Mouse (Mus musculus): ENCODE data around the gene Cdyl2.

Cdyl2 gene

GRCm38 (mm10) chr8:116732684-116733647 is at the start of gene Cdyl2:
Cdyl2 (minus strand) TSS chr8:116732991.
- DNase-seq (ENCODE audit: low spot score in 2 of 2): peak; percentile 71 to 80

- no peak for DNase-seq (ENCODE audit: low spot score in 2 of 2)
These were observed 47.8 kb upstream of the Cdyl2 start for GRCm38 (mm10) chr8:116780594-116780993.

- no peak for DNase-seq (ENCODE audit: low spot score in 2 of 2)
These were observed 41.4 kb upstream of the Cdyl2 start for GRCm38 (mm10) chr8:116774220-116774619.

GRCm38 (mm10) chr8:116772727-116773126 is 39.9 kb upstream of the Cdyl2 start:
- DNase-seq (ENCODE audit: low spot score in 2 of 2): no peak

GRCm38 (mm10) chr8:116771797-116772343 is 39.1 kb upstream of the Cdyl2 start:
- DNase-seq (ENCODE audit: low spot score in 2 of 2): no peak

GRCm38 (mm10) chr8:116770756-116771155 is 38.0 kb upstream of the Cdyl2 start:
- DNase-seq (ENCODE audit: low spot score in 2 of 2): no peak

- no peak for DNase-seq (ENCODE audit: low spot score in 2 of 2)
These were observed 23.4 kb upstream of the Cdyl2 start for GRCm38 (mm10) chr8:116756174-116756573.

- no peak for DNase-seq (ENCODE audit: low spot score in 2 of 2)
These were observed 22.8 kb upstream of the Cdyl2 start for GRCm38 (mm10) chr8:116755557-116755956.

- DNase-seq (ENCODE audit: low spot score in 2 of 2): no peak
These were observed 7.9 kb upstream of the Cdyl2 start for GRCm38 (mm10) chr8:116740726-116741125.

GRCm38 (mm10) chr8:116735306-116735705 is 2.5 kb upstream of the Cdyl2 start:
- DNase-seq (ENCODE audit: low spot score in 2 of 2): no peak

- DNase-seq (ENCODE audit: low spot score in 2 of 2): no peak
These were observed 1.4 kb upstream of the Cdyl2 start for GRCm38 (mm10) chr8:116734176-116734575.

- DNase-seq (ENCODE audit: low spot score in 2 of 2): no peak
These were observed 840 bp upstream of the Cdyl2 start for GRCm38 (mm10) chr8:116733648-116734014.

- no peak for DNase-seq (ENCODE audit: low spot score in 2 of 2)
These were observed 661 bp downstream of the Cdyl2 start for GRCm38 (mm10) chr8:116731976-116732683.

- no peak for DNase-seq (ENCODE audit: low spot score in 2 of 2)
These were observed 11.3 kb downstream of the Cdyl2 start for GRCm38 (mm10) chr8:116721451-116721850.

- no peak for DNase-seq (ENCODE audit: low spot score in 2 of 2)
These were observed 25.3 kb downstream of the Cdyl2 start for GRCm38 (mm10) chr8:116707496-116707895.

- DNase-seq (ENCODE audit: low spot score in 2 of 2): no peak
These were observed 30.3 kb downstream of the Cdyl2 start for GRCm38 (mm10) chr8:116702501-116702900.

- DNase-seq (ENCODE audit: low spot score in 2 of 2): no peak
These were observed 39.9 kb downstream of the Cdyl2 start for GRCm38 (mm10) chr8:116692931-116693330.

GRCm38 (mm10) chr8:116689741-116690140 is 43.0 kb downstream of the Cdyl2 start:
- no peak for DNase-seq (ENCODE audit: low spot score in 2 of 2)

GRCm38 (mm10) chr8:116676174-116676573 is 56.6 kb downstream of the Cdyl2 start:
- no peak for DNase-seq (ENCODE audit: low spot score in 2 of 2)

- DNase-seq (ENCODE audit: low spot score in 2 of 2): peak in 1 of 2 experiments; percentile 17
These were observed 58.6 kb downstream of the Cdyl2 start for GRCm38 (mm10) chr8:116673966-116674805.

- DNase-seq (ENCODE audit: low spot score in 2 of 2): no peak
These were observed 59.3 kb downstream of the Cdyl2 start for GRCm38 (mm10) chr8:116673493-116673892.

GRCm38 (mm10) chr8:116673052-116673451 is 59.7 kb downstream of the Cdyl2 start:
- DNase-seq (ENCODE audit: low spot score in 2 of 2): no peak
